Mouse (Mus musculus): ENCODE results near the gene Grasp. TPM values are rescaled to one million over a fixed set of nuclear protein-coding genes. Genes with fewer than 3 reads are reported as not detected.

Grasp gene
- total RNA-seq, 2 experiments from 2014 or later: 14.1 to 14.7 TPM

DNA sequence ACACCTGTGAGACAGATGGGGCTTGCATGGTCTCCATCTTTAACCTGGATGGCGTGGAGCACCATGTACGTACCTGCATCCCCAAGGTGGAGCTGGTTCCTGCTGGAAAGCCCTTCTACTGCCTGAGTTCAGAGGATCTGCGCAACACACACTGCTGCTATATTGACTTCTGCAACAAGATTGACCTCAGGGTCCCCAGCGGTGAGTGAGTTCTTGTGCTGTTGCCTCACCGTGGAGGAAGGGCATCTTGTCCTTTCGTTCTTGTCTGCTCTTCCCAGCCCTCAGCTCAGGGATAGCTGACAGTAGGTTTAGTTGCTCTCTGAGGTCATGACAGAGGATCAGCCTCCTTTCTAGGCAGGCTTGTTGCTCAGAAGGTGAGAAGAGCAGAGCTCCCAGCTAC, 30.0 kb upstream of the Grasp start:
- no peak for DNase-seq (ENCODE audit: low spot score in 2 of 2)

DNA sequence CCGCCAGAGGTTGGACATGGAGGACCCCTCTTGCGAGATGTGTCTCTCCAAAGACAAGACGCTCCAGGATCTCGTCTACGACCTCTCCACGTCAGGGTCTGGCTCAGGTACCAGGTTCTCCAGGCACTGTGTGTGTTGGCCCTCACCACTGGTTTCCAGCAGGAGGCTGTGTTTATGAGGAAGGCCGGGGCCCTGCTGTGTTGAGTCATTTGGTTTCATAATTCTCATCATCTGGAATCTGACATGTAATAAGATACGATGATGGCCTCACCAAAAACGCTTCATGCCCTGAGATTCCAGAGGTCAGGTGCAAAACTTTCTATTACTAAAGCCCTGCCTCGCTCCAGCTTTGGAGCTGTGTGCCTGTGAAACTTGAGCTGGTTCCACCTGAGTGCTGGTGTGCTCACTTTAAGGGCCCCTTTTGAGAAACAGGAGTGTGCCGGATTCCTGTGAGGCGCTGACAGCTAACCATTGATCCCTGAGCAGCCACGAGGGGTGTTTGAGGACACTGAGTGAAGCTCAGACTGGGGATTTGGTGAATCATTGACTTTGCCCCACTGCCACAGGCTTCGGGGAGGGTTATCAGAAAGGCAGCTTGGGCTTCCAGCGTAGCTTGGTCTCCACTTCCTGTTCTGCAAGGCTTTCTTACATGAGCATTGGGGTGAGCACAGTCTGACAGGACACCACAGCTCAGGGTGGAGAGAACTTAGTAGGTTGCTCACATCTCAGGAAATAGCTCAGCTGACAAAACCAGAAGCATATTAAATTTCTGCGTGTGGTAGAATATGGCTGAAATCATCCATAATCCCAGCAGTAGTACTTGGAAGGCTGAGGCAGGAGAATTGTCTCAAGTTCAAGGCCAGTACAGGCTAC, 28.8 kb upstream of the Grasp start:
- no peak for DNase-seq (ENCODE audit: low spot score in 2 of 2)

DNA sequence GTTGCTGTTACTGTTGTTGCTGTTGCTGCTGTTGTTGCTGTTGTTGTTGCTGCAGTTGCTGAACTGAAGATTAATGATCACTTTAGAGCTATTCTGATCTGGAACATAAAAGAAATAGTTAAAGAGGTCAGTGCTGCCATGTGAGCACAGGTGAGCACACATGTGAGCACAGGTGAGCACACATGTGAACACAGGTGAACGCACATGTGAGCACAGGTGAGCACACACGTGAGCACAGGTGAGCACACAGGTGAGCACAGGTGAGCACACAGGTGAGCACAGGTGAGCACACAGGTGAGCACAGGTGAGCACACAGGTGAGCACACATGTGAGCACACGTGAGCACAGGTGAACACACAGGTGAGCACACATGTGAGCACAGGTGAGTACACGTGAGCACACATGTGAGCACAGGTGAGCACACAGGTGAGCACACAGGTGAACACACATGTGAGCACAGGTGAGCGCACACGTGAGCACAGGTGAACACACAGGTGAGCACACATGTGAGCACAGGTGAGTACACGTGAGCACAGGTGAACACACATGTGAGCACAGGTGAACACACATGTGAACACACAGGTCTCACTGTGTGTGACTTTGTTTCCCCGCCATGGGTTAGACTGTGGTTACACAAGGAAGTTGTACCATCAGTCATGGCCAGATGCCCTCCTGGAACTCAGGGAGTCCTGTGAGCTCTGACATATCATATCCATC, 27.8 kb upstream of the Grasp start:
- no peak for DNase-seq (ENCODE audit: low spot score in 2 of 2)

DNA sequence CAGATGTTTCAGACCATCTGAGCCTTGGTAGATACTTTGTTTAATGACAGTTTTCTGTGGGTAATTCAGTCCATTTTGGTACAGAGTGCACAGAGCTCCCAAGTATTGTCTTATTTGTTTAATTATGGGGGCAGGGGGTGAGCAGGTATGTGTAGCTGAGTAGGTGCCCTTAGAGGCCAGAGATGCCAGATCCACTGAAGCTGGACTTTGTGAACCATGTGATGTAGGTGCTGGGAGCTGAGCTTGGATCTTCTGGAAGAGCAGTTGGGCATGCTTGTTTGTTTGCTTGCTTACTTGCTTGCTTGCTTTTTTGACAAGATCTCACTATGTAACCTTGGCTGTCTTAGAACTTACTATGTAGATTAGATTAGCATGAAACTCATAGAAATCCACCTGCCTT, 27.0 kb upstream of the Grasp start:
- no peak for DNase-seq (ENCODE audit: low spot score in 2 of 2)

DNA sequence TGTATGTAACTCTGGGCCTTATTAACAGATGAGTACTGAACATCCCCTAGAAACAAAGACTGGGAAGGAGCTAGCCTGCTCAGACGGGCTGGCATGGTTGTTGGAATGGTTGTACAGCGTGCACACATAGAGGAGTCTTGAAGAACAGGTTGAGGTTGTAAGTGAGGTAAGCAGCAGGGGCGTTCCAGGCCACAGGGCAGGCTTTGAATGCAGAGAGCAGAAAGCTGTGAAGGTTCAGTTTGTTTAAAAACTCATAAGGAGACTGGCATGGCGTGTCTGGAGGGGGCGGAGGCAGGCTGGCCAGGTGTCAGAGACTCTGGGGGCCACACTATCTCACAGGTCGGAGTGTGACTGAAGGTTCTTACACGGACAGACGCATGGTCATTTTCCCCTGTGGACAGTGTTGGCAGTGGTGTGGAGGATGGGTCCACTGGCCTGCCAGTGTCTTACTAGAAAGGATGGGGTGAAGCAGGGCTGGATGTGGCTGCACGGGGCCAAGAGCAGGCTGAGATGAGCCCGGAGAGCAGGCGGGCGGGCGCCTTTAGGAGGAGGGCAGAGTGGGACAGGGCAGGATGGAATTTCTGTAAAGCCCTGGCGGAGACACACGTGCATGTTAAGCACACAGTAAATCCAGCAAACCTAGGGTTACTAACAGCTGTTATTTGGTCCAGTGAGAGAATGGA, 26.4 kb upstream of the Grasp start:
- DNase-seq (ENCODE audit: low spot score in 2 of 2): no peak

DNA sequence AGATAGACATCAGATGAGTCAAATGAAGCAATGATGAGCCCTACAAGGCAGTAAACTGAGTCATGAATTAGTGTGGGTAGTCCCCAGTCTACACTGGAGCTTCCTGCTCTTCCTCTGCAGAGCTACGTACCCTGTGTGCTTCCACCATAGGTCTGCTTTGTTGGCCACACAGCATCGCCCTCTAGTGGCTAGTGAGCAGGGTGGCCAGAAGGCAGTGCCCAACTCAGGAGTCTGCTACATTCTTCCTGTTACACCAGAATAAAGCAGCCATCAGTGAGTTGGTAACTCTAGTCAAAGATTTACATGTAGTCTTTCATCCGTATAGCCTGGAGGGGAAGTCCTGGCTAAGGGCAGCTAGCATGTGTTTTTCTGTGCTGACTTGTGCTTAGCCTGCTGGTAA, 25.8 kb upstream of the Grasp start:
- peak in 1 of 2 experiments; percentile 63 for DNase-seq (ENCODE audit: low spot score in 2 of 2)

DNA sequence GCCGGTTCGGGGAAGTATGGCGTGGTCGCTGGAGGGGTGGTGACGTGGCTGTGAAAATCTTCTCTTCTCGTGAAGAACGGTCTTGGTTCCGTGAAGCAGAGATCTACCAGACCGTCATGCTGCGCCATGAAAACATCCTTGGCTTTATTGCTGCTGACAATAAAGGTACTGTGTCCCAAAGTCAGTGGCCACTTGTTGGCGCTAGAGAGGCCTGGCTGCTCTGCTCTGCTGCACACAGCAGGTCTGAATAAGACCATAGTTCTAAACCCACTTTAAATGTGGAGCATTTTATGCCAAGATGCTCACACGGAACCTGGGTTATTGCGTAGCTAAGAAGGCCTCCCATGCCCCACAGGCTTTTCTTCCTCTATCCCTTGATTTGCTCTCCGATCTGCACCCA, 25.1 kb upstream of the Grasp start:
- DNase-seq (ENCODE audit: low spot score in 2 of 2): no peak

DNA sequence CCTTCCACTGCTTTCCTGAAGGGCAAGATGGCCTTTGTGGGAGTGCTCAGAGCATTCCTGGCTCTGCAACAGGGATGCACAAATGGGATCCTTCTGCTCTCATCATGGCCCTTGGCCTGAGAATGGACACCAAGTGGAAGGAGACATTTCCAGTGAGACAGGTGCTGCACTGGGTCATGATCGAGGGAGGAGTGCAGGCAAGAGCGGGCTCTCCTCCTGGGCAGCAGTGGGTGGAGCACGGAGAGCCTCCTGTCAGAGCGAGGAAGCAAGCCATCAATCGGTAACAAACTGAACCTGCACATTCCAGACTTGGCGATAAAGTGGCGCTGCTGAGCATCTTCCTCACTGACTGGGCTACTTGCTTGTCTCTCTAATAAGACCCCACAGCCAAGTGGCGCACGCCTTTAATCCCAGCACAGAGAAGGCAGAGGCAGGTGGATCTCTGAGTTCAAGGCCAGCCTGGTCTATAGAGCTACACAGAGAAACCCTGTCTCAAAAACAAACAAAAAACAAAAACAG, 23.2 kb upstream of the Grasp start:
- no peak for DNase-seq (ENCODE audit: low spot score in 2 of 2)

DNA sequence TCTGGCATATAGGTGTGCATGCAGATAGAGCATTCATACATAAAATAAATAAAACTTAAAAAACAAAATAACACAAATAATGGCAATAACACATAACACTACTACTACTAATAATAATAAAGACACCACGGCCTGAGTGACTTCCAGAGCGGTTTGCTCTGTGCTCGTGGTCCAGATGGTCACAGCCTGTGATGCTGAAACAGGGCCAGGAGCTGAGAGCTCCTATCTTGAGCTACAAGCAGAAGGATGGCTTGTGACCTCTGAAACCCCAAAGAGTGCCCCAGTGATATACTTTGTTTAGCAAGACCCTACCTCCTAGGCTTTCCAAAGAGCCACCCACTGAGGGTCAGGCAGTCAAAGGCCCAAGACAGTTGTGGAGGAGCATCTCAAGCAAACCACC, 22.6 kb upstream of the Grasp start:
- DNase-seq (ENCODE audit: low spot score in 2 of 2): no peak

DNA sequence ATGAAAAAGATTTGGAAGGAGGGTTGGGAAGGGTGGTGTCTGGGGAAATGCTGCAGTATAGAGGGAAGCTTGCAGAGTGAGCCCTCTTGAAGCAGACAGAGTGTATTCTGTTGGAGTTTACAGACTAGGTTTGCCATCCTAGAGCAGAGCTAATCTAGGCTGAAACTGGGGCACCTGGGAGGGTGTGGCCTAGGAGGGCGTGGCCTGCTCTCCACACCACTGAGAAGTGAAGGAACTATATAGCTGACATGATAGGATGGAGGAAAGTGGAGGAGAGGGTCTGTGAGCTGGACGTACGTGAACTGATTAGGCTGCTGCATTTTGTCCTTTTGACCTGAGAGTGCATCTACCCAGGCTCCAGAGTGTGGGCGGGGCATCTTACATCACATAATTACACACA, 20.3 kb upstream of the Grasp start:
- DNase-seq (ENCODE audit: low spot score in 2 of 2): no peak

DNA sequence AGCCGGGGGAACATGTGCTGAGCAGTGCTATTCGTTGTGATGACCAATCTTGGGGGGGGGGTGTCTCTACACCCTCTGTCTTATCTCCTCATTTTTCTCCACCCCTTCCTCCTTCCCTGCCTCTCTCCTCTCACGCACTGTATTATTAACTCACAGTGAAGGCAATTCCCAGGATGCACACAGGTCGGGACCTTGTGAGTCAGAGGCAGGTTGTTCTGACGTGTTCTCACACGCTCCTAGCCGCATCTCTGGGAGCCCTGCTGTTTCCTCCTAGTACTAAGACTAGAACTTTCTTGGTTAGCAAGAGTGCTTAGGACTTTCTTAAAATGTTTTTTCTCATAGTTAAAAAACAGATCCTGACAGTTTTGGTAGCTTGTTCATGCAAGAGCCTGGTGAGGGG, 19.2 kb upstream of the Grasp start:
- no peak for DNase-seq (ENCODE audit: low spot score in 2 of 2)

DNA sequence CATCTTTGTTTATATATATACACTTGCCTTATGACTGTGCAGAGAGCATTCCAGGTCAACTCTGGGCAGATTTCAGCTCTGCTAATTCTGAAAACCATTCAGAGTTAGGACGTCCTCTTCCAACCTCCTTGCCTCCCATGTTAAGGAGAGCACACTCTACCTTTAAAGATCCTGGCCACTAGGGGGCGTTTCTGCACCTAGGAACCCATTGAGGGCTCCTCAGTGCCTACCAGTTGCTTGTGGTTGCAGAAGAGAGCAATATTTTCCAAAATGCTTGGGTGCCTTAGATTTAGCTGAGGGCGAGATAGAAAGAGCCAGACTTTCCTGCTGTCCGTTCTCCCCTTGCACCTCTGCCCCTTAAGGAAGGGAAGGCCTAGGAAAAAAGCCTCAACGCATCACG, 13.8 kb upstream of the Grasp start:
- peak in 1 of 2 experiments; percentile 53 for DNase-seq (ENCODE audit: low spot score in 2 of 2)

DNA sequence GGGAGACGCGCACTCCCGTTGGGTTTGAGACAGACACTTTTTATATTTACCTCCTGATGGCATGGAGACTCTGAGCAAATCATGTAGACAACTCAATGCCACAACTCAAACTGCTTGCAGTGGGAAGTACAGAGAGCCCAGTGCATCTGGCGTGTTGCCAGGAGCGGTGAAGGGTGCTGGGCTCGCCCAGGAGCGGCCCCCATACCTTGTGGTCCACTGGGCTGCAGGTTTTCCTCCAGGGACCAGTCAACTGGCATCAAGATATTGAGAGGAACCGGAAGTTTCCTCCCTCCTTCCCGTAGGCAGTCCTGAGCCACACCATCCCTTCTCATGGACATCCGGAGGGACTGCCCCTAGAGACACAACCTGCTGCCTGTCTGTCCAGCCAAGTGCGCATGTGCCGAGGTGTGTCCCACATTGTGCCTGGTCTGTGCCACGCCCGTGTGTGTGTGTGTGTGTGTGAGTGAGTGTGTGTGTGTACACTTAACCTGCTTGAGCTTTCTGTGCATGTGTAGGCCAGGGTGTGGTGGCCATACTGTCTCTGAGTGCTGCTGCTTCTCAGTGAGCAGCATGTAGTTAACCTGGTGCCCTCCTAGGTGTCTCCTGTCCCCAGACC, 12.9 kb upstream of the Grasp start:
- no peak for DNase-seq (ENCODE audit: low spot score in 2 of 2)

DNA sequence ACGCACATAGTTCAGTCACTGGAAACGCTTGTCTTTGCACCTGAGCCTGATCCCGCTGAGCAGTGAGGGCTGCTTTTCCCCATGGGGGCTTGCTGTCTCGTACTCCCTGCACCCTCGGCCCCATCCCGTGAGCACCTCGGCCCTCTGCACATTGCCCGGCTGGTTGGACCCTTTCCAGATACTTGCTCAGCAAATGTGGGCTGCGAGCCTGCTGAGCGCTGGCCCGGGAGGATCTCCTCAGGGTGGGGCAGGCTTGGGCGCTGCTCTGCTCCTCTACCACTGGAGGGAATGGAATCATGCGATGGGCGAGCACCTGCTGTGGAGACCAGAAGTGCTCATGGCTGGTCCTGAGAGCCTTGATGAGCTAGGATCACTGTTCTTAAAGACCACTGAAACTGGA, 11.6 kb upstream of the Grasp start:
- peak in 1 of 2 experiments; percentile 41 for DNase-seq (ENCODE audit: low spot score in 2 of 2)

DNA sequence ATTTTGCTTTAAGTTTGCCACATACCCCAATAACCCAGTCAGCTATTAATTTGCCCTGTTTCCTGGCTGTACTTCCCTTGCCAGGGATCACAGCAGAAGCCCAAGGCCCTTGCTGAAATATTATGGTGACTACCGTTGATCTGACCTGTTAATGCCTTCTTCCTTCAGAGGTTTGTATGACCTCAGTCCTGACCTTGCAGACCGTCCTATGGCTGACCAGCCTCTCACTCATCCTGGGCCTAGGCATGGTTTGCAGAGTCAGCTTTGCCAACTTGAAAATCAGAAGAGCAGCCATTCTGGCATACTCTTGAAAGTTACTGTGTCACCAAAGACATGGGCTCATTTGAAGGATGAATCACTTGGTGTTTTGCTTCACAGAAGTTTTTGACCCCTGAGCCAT, 8.9 kb upstream of the Grasp start:
- no peak for DNase-seq (ENCODE audit: low spot score in 2 of 2)

DNA sequence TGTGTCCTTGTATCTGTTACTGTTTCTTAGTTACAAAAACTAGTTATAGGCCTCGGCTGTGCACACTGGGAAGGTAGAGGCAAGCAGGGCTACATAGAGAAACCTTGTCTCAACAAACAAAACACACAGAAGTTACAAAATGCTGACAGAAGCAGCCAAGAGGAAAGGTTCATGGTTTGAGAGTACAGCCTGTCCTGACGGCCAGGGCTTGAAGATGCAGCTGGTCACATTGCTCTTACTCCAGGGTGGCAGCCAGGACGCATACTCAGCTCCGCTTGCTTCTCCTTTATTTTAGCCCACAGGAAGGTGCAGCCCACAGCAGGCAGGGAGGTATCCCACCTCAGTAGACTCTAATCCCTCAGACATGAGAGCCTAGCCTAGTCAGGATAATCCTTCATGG, 8.0 kb upstream of the Grasp start:
- no peak for DNase-seq (ENCODE audit: low spot score in 2 of 2)

DNA sequence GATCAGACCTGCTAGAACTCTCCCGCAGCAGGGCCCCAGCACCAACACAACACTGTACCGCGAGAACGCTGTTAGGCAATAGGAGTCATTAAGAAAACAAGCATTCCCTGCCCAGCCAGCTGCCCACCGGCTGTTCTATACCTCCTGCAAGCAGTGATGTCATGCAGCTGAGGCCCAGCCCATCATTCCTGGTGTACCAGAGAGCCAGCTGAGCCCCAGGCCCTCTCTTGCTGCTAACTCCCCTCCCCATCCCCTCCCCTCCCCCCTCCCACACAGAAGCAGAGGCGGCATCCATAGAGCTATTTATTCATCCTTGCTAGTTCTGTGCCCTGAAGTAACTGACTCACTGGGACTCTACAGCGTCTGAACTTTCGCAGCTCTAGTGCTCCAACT, 3.1 kb upstream of the Grasp start:
- no peak for DNase-seq (ENCODE audit: low spot score in 2 of 2)

DNA sequence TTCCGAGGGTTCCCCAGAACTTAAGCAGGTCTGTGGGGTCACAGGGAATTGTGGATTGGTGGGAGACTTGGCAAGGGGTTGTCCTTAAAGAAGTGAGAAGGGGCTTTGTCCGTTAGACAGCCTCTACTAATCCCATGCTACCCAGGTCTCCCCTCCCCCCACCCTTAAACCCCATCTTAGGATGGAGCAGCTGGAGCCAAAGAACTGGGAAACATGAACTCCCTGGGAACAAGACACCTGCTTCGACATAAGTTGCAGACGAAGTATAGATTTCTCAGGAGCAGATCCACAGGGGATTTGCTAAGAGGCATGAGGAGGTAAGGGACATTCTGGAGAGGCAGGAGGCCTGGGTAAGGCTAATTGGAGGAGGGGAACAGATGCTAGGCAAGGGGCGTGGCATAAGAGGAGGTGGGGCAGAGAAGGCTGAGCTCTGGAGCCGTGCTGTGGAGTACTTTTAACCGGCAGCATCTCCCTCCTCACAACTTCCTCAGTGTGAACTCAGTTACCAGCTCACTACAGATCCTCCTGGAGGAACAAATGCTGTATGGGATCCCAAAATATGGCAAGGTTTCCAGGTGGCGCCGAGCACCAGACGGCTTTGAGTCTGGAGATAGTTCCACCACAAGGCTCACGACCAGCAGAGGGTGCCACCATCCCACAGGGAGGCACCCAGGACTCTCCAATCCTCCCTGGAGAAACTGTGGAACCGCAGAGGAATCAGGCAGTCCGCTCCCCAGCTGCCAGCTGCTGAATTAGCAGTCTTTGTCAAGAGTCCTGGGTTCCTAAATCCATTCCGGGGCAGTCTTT, 2.5 kb upstream of the Grasp start:
- DNase-seq (ENCODE audit: low spot score in 2 of 2): peak; percentile 78 to 89

DNA sequence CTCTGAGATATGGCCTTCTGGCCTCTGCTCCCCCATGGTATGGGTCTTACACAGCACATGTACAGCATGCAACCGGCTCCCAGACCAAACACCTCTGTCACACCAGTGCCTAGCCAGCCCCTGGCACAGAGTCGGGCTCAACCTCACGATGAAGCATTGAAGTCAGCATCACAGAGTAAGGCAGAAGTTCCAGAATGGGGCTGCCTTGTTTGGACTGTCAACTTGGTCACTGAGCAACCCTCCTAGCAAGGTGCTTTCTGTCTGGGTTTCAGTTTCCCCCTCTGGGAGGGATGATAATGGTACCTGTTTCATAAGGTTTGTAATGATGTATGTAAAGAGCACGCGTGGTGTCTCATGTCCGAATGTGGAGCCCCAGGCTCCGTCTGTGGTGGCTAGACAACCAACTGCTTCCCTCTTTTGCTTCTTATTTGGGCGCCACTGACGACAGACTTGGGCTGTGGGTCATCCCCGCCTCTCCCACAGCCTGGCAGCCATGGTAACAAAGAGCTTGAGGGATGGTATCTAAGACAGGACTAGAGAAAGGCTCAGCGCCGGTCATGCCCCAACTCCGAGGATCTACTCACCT, 998 bp upstream of the Grasp start:
- no peak for DNase-seq (ENCODE audit: low spot score in 2 of 2)

DNA sequence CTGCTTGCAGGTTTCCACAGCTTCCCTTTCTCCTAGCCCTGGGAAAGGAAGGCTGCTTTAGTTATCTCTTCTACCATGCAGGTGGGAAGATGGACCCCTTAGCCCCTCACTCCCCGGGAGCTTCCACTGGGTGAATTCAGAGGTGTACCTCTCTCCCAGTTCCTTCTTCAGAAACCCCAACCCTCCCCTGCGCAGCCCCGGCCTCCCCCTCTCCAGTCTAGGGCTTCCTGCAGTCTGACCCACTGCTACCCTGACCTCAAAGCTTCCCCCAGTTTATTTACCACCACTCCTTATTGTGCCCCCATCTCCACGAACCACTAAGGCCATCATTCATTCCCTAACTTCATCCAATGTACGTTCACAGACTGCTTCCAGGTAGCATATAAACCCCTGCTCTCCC, 392 bp upstream of the Grasp start:
- DNase-seq (ENCODE audit: low spot score in 2 of 2): no peak
